11 mouse cellular contexts compared by ENCODE assay signal in genomic region chr7:28290638-28291590, GRCm38 (mm10). TPM values are rescaled to one million over a fixed set of nuclear protein-coding genes. Genes with fewer than 3 reads are reported as not detected.
DNase-seq lines count a peak whose midpoint lies in the region; ATAC-seq and TF ChIP-seq lines count a peak whose summit lies in the region.
"Had no signal": no experiment of that assay in that cellular context is flagged by ENCODE, and none has a peak within 500 bp of the region (broad histone marks: within the 10 kb centered on the region; RNA-seq: fewer than 3 reads in every experiment).

Gene Selenov, minus strand, starts transcription at chr7:28291186.

- no peak for DNase-seq in heart, adult 9 months (ENCODE audit: low spot score in 2 of 2)
- peak; percentile 84 for DNase-seq in R1 (ENCODE audit: low read depth, low spot score)
- DNase-seq in embryo, embryonic 9.5 days (ENCODE audit: extremely low spot score): peak; percentile 64
- DNase-seq in kidney, postnatal 14 days: peak; percentile 16
- no peak for DNase-seq in thymus, postnatal 0 days (ENCODE audit: low spot score)

- no peaks in the 10 kb centered on the region for H3K36me3 ChIP-seq in heart, embryonic 16.5 days (ENCODE audit: control insufficient read depth, insufficient read depth)
- H3K36me3 ChIP-seq in myocyte (ENCODE audit: control insufficient read depth, insufficient read depth): no peaks in the 10 kb centered on the region

- peaks cover 11% of the 10 kb centered on the region for H3K4me1 ChIP-seq in heart, embryonic 16.5 days (ENCODE audit: control insufficient read depth, insufficient read depth, low read length)

- H3K9me3 ChIP-seq in heart, embryonic 16.5 days (replicated peaks; ENCODE audit: control insufficient read depth, low read length): 0 out of 2 replicates have a peak, but pooled peaks cover 3% of the 10 kb centered on the region

- H3K27ac ChIP-seq in heart, embryonic 16.5 days (ENCODE audit: low read length): no peak within 1 kb of the TSS

- H3K9ac ChIP-seq in heart, embryonic 16.5 days (ENCODE audit: low read length): peak within 1 kb of the TSS; percentile 27; the same call in 1 of the 2 replicates

- WGBS in heart, embryonic 16.5 days: 1% methylated on average over 52 of the region's 52 CpGs

- no peaks in the 10 kb centered on the region for H3K79me2 ChIP-seq in myocyte (ENCODE audit: control insufficient read depth, insufficient read depth)

- peak within 1 kb of the TSS; percentile 28 for H3K4me3 ChIP-seq in heart, embryonic 16.5 days (ENCODE audit: low read length)
- no peak within 1 kb of the TSS for H3K4me3 ChIP-seq in myocyte

- no peak within 1 kb of the TSS for H3ac ChIP-seq in myocyte (ENCODE audit: control insufficient read depth, insufficient read length)

- peaks cover 69% of the 10 kb centered on the region for H3K27me3 ChIP-seq in heart, embryonic 16.5 days (ENCODE audit: control insufficient read depth, insufficient read depth, low read length)
- H3K27me3 ChIP-seq in myocyte (ENCODE audit: control insufficient read depth, insufficient read depth, insufficient read length): peaks cover 84% of the 10 kb centered on the region

- no peak for TF ChIP-seq POLR2A in myocyte (IDR thresholded peaks at IDR 0.05; ENCODE audit: insufficient read length, low read depth)

- 0 out of 2 replicates have a peak, but pooled peaks have one; percentile 56 for ATAC-seq in heart, embryonic 16.5 days (replicated peaks; ENCODE audit: extremely low read depth, insufficient read depth, low FRiP score)
- ATAC-seq in megakaryocyte-erythroid progenitor cell, adult 5-6 weeks (replicated peaks; ENCODE audit: low FRiP score, low TSS enrichment, poor library complexity, severe bottlenecking): no peak
- ATAC-seq: Patski had no signal

- peak within 1 kb of the TSS; percentile 58 for H3K4me2 ChIP-seq in heart, embryonic 16.5 days (ENCODE audit: low read depth, low read length)
- peak within 1 kb of the TSS; percentile 18 for H3K4me2 ChIP-seq in myocyte (ENCODE audit: low read depth)

TF ChIP-seq in myocyte, 11 proteins besides CTCF, POLR2A, EP300 and RAD21:
- no peak for TF ChIP-seq USF1 (IDR thresholded peaks at IDR 0.05; ENCODE audit: low read depth)
- TF ChIP-seq POLR2AphosphoS2 (IDR thresholded peaks at IDR 0.05; ENCODE audit: insufficient read length, low read depth): no peak
TF ChIP-seq in myocyte: peak in this region for 0.

RNA-seq across cellular contexts. Expression of gene Selenov, which starts in this region (rescaled TPM):
- polyA plus RNA-seq in heart, embryonic 16.5 days (2015; fragmentation: Nextera tagmentation; extraction: Ambion mirVana): not detected in 2 replicates
- polyA plus RNA-seq in myocyte (2012; fragmentation: generic; extraction: Trizol): not detected
- polyA plus RNA-seq in thymus, postnatal 0 days (2015; fragmentation: Nextera tagmentation; extraction: Ambion mirVana): not detected in 2 replicates
- not detected in 2 replicates for total RNA-seq in megakaryocyte-erythroid progenitor cell, adult 5-6 weeks (2014; fragmentation: Nextera tagmentation)
- not detected in 2 replicates for total RNA-seq in megakaryocyte-erythroid progenitor cell, adult 5-6 weeks (2017)
- total RNA-seq: hematopoietic stem cell, adult 5-6 weeks had no signal
- polyA plus RNA-seq: Patski; small intestine, adult 2 months had no signal

Comparison
In these comparisons a context has a peak if more than half of its experiments do, and no peak if none do; other contexts are left out.
1. Peak in ATAC-seq, H3K4me3 ChIP-seq, H3K9ac ChIP-seq and H3K4me2 ChIP-seq in heart, embryonic 16.5 days; RNA of the gene not detected or under 1 TPM.
2. DNase-seq: peak in R1 (single experiment), embryo, embryonic 9.5 days (single experiment) and kidney, postnatal 14 days (single experiment); none in heart, adult 9 months (0 of 2) and thymus, postnatal 0 days (single experiment).